Mouse (Mus musculus): ENCODE data around the gene Cep57.
A peak's percentile ranks its signal among the peaks of the same experiment; 100 is the strongest.

The Cep57 gene

DNA sequence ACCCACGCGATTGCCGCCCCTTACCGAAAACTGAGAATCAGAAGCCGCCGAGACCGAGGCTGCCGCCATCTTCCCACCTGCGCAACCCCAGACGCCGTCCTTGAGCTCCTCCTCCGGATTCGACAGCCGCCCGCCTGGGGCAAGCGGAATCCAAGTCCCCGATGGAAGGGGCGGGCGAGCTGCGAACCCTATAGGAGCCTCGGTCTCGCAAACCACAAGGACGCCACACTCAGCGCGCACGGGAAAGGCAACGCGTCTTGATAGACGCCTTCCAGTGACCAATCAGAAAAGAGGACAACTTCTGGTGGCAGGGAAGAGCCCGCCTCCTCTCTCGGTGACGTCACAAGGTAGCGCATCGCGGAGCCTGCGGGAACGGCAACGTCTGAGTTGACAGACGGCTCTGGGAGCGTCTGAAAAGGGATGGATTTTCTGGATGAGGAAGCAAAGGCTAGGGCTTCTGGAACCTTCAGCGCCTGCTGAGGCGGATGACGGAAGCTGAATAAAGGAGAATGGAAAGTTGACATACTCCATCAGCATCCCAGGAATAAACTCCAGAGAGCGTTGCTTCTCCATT is at the start of gene Cep57:
Gene Cep57 (minus strand): TSS at position 276 of the 574 bp plus-strand sequence.
- DNase-seq, result peak; percentile 97

DNA sequence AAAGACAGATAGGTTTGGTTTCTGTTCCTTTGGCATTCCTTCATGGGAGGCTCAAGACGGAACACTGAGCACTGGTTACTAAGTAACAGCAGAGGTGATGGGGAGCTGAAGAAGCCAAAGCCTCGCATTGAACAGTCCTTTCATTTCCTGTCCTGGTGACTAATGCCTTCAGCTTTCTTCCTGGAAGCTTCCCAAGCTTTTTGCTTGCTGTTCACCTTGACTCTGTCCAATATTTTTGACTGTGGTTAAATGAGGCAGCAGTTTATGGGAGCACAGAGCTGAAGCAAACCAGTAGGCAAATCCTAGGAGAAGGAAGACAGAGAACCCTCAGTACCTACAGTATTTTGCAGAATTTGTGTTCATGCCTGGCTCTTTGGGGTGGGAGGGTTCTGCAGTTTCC is 48.4 kb upstream of the Cep57 start:
- no peak for DNase-seq

- no peak for DNase-seq
Measured at GRCm38 (mm10) chr9:13874359-13874758, 47.5 kb upstream of the Cep57 start.

GRCm38 (mm10) chr9:13871631-13872030 is 44.7 kb upstream of the Cep57 start:
- DNase-seq, result no peak

DNA sequence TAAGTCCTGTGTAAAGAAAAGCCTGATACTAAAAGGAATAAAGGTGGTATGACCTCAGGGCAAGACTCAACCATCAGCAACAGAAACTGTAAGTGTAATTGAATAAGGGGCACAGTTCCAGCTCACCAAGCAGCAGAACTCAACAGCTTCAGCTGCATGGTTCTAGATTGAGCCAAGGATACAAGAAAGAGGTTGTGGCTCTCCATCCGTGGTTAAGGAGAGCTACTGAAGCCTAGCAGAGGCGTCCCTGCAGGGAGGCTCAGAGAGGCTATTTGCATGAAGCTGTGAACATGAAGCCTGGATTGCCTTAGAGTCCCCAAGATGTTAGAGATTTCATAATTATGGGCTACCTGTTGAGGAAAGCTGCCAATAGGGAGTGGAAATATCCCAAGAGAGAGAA is 40.7 kb upstream of the Cep57 start:
- DNase-seq, result no peak

GRCm38 (mm10) chr9:13856777-13857176 is 29.9 kb upstream of the Cep57 start:
- no peak for DNase-seq

DNA sequence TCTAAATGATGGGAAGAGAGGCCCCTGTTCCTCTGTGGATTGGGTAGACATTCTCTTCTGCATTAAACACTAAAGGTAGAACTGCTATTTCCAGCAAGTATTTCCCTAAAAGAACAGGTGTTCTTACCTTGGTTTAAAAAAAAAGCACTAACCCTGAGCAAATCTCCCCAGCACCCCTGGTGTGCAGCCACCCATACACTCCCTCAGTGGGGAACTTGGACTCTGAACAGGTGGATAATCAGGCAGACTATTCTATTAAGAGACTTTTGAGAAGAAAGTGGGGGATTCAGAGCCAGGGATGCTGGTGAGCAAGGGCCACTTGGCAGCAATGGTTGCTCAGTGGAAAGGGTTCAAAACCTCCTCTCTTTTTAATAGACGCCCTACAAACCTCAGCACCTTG is 29.3 kb upstream of the Cep57 start:
- peak; percentile 4 for DNase-seq

DNA sequence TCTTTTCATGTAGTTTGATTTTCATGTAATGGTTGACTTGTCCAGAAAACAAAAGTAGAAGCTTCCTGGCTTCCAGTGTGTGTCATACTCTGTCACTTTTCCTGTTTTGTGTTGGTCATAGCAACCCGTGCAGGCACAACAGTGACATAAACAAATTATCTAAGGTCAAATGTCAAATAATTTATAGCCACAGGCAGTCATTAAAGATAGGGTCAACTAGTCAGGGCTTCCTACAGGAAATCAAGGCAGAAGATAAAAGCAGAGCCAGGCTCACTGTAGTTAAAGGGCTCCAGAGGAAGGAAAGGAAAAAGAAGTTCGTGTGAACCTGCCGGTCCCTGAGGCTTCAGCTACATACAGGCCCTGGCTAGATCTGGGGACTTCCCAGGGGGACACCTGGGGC is 27.0 kb upstream of the Cep57 start:
- DNase-seq, result peak; percentile 4

DNA sequence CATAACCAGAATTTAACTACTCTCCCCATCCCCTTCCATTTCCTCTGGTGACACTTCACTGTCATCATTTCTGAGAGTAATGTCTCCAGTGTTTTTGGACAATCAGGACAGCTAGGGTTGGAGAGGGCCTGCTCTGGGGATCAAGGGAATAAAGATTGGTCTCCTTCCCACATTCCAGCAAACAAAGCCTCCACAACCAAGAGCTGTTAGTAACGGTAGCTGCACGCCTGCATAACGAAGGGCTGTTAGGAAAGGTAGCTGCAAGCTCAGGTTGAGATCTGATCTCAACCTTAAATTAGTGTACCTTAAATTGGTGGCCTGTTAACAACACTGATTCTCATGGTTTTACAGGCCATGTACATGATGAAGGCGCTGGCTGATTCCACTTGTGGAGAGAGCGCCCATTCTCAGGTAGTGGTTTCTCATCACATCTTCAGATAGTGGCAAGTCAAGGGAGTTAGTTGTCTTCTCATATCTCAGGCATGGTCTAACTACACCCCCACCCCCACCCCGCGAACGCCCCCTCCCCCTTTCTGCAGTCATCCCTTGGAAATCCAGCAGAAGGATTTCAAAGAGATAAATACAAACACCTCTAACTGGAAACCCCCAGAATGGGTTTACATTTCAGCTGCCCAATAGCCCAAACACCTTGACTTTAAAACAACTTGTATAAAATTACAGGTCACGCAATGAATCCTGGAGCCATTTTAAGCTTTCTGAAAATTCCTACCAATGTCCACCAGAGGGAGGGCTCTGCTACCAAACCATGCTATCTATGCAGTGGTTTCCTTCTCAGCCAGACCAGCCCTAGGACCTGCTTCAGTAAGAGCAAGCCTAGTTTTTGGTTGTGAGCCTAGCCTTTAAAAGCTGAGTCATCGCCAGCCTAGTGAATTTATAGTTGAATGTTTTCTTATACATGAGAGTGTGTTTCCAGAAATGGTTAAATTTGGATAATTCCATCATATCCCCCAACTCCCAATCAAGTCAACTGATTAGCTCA is 21.9 kb upstream of the Cep57 start:
- no peak for DNase-seq

GRCm38 (mm10) chr9:13847591-13847990 is 20.7 kb upstream of the Cep57 start:
- no peak for DNase-seq

- DNase-seq, result no peak
Measured at GRCm38 (mm10) chr9:13836726-13837125, 9.8 kb upstream of the Cep57 start.

DNA sequence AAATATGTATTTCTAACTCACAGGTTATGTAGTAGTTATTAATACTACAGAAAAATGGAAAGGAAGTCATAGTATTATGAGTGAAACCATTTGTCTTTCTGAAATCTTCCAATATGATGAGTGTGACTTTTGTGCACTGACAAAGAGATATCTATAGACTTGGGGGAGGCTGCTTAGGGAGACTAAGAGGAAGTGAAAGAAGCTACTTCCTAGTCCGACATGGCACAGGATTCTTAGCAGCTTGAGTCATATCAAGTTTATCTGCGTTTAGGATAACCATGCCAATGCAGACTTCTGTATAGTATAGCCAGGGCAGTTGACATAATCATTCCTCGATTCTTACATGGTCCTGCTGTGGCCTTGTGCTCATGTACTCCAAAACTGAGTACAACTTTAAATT is 8.3 kb upstream of the Cep57 start:
- no peak for DNase-seq

GRCm38 (mm10) chr9:13828087-13828441 is 1.2 kb upstream of the Cep57 start:
- no peak for DNase-seq

DNA sequence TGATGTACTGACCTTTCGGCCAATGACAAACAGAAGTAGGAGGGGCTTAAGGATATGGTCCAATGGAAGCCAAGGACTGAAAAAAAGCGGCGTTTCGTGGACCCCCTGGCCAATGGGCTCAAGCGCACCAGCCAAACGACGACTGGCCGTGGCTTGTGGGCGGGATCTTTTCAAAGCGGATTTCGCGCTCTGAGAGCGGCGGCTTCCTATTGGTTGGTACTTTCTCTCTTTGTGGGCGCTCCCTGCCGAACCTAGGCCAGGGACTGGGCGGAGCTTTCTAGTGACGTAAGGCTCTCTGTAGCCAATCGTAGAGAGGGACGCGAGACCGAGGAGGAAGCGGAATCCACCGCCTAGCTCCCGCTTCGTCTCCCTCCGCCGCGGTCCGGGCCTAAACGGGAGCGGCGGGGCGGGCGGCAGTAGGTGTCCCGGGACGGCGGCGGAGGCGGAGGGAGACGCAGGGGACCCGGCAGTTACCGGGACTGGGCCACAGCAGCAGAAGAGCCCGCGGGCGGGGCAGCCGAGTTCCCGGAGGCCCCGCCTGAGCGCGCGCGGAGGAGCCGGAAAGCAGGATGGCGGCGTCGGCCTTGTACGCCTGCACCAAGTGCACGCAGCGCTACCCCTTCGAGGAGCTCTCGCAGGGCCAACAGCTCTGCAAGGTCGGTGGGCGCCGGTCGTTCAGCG is 639 bp upstream of the Cep57 start, which contains the start of gene Fam76b:
Gene Fam76b (plus strand): TSS at position 311 of the 681 bp plus-strand sequence.
- DNase-seq, result peak; percentile 100

GRCm38 (mm10) chr9:13826391-13826805 is 509 bp downstream of the Cep57 start:
- peak; percentile 83 for DNase-seq

DNA sequence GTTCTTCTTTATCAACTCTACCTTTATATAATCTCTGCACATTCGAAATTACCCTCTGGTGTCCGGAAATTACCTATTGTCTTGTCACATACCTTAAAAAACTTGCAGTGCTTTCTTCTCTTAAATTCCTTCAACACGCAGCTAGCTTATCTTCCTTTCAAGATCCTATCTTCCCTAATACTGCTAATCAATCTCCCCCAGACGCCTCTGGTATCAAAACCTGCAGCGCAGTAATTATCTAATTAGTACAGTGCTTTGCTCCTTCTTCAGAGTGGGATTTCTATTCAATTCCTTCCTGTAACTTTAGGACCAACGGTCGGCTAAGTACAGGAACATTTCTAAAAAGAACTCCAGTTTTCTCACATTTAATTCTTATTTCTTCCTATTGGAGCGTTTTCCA is 1.0 kb downstream of the Cep57 start:
- DNase-seq, result no peak

DNA sequence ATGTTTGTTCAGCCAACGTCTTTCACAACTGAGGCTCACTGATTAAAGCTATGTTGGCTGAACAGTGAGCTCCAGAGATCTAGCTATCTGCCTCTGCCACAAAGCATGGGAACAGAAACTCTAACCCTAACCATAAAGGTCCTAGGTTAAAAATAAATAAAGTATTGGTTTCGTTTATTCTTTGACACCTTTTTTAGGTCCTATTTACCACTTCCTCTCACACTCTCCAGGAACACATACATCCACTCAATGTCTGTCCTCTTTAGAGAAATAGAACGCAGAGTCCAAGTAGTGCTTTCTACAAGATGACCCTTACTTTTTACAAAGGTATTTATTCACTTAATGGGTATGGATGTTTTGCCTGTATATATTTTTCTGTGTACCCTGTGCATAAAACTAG is 6.1 kb downstream of the Cep57 start:
- no peak for DNase-seq

DNA sequence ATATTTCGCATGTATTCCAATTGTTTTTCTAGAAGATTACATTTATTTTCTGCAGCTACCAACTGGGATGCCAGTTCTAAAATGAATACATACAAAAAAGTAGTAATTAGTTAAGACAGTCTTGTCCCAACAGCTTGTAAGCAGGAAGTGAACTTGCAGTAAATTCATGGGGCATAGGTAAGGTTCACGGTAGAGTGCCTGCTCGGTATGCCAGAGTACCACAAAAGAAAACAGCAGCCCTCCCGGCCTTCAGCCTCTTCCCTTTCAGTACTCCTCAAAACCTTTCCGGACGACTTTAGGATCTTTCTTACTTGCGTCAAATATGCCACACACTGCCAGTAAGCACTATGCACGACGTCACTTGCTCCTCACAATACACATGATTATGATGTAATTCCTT is 8.5 kb downstream of the Cep57 start:
- no peak for DNase-seq

GRCm38 (mm10) chr9:13809937-13810336 is 17.0 kb downstream of the Cep57 start:
- no peak for DNase-seq

GRCm38 (mm10) chr9:13807657-13808056 is 19.2 kb downstream of the Cep57 start:
- DNase-seq, result no peak

DNA sequence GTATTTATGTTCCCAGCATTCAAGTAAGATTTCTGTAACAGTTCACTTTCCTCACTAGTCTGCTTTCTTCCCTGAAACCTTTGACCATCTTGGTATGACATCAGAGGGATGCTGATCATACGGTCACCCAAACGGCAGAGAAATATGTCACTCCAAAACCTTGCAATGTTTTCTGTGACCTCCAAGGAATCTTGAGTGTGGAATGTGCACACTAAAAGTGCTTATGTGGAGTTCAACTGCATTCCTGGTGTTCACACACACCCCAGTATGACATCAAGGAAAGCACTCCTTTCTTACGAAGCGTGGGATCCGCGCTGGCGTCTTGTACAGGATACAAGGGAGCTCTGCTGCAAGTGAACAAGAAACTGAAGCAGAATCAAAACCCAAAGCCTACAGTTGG is 20.1 kb downstream of the Cep57 start:
- no peak for DNase-seq

DNA sequence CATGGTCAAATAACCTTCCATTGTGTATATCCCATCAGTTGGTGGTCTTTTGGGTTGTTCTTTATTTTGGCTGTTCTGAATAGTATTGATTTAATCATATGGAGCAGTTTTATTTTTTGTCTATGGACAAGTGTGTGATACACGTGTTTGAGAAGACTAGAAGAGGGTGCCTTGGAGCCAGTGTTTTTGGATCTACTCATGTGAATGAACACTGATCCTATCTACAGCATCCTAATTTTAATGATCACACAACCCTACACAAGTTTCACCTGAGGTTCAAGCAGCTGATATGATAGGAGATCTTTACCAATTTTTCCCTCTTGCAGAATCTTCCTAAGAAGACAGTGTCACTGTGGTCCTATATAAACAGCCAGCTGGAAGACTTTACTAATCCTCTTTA is 22.4 kb downstream of the Cep57 start:
- DNase-seq, result no peak

GRCm38 (mm10) chr9:13794756-13795155 is 32.2 kb downstream of the Cep57 start:
- no peak for DNase-seq

GRCm38 (mm10) chr9:13794302-13794701 is 32.6 kb downstream of the Cep57 start:
- DNase-seq, result no peak
